Comparison of ENCODE assay signal across 7 mouse cellular contexts in the genomic region with DNA sequence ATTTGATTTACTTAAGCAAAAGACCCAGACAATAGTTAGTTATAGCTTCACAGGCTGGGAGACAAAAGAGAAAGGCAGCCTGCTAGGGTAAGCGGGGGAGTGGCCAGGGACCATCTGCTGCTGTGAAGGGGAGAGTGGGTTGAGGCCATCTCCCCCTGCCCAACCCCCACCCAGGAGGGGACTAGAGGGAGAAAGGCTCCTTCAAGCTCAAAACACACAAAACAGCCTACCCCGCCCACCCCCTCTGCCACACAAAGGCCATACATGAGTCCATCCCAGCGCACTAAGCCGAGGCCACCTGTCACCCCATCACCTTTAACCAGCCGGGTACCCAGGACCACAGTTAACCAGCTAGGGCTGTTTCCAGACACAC. TPM values are rescaled to one million over a fixed set of nuclear protein-coding genes. Genes with fewer than 3 reads are reported as not detected.
DNase-seq lines count a peak whose midpoint lies in the region; ATAC-seq and TF ChIP-seq lines count a peak whose summit lies in the region.

No protein-coding gene starts in this region.

- 0 out of 2 replicates have a peak overlapping the region, but pooled peaks have one; percentile 14 for H3K4me3 ChIP-seq in lung, postnatal 0 days (ENCODE audit: low read depth, low read length)
- H3K4me3 ChIP-seq in embryonic facial prominence, embryonic 15.5 days (replicated peaks): peak overlapping the region; percentile 28
- peak overlapping the region; percentile 51 for H3K4me3 ChIP-seq in liver, embryonic 11.5 days (ENCODE audit: low read depth, low read length)

- no peak for ATAC-seq in lung, postnatal 0 days
- no peak for ATAC-seq in embryonic facial prominence, embryonic 15.5 days (ENCODE audit: insufficient number of reproducible peaks, low FRiP score, low TSS enrichment, low read depth)
- ATAC-seq in liver, embryonic 11.5 days (replicated peaks; ENCODE audit: low FRiP score): no peak

- H3K27me3 ChIP-seq in lung, postnatal 0 days (replicated peaks; ENCODE audit: insufficient read depth, low read length): no peaks in the 10 kb centered on the region
- no peaks in the 10 kb centered on the region for H3K27me3 ChIP-seq in embryonic facial prominence, embryonic 15.5 days
- no peaks in the 10 kb centered on the region for H3K27me3 ChIP-seq in liver, embryonic 11.5 days (replicated peaks; ENCODE audit: control insufficient read depth, insufficient read depth, low read length)

- no peak for TF ChIP-seq CTCF in lung, postnatal 0 days (IDR thresholded peaks at IDR 0.05)

- H3K4me2 ChIP-seq in lung, postnatal 0 days (replicated peaks; ENCODE audit: low read depth, low read length): peak overlapping the region; percentile 46
- peak overlapping the region; percentile 15; the same call in 1 of the 2 replicates for H3K4me2 ChIP-seq in embryonic facial prominence, embryonic 15.5 days (replicated peaks)
- peak overlapping the region; percentile 89 for H3K4me2 ChIP-seq in liver, embryonic 11.5 days

- peak overlapping the region; percentile 32; the same call in 1 of the 2 replicates for H3K9ac ChIP-seq in lung, postnatal 0 days (replicated peaks; ENCODE audit: low read depth)
- no peak overlapping the region for H3K9ac ChIP-seq in embryonic facial prominence, embryonic 15.5 days
- H3K9ac ChIP-seq in liver, embryonic 11.5 days (ENCODE audit: low read depth, low read length): no peak overlapping the region; the same call in 1 of the 2 replicates

- no peaks in the 10 kb centered on the region for H3K4me1 ChIP-seq in lung, postnatal 0 days (ENCODE audit: insufficient read depth, low read depth, low read length)
- peaks cover 18% of the 10 kb centered on the region for H3K4me1 ChIP-seq in embryonic facial prominence, embryonic 15.5 days
- H3K4me1 ChIP-seq in liver, embryonic 11.5 days (replicated peaks; ENCODE audit: control insufficient read depth, insufficient read depth, low read length): peaks cover 18% of the 10 kb centered on the region

- H3K9me3 ChIP-seq in lung, postnatal 0 days (ENCODE audit: low read length): no peaks in the 10 kb centered on the region
- no peaks in the 10 kb centered on the region for H3K9me3 ChIP-seq in embryonic facial prominence, embryonic 15.5 days (replicated peaks)
- H3K9me3 ChIP-seq in liver, embryonic 11.5 days (ENCODE audit: control insufficient read depth, low read length): peaks cover 2% of the 10 kb centered on the region; the same call in 1 of the 2 replicates

- no peak for DNase-seq in lung, postnatal 0 days (ENCODE audit: low spot score)
- DNase-seq in lung, postnatal 10 days: no peak
- no peak for DNase-seq in liver, embryonic 11.5 days (ENCODE audit: low spot score)
- peak; percentile 33 to 46 for DNase-seq in thymus, postnatal 10 days (ENCODE audit: low spot score in 2 of 2)
- DNase-seq in urinary bladder, postnatal 14 days (ENCODE audit: low spot score): no peak
- DNase-seq in adrenal gland, postnatal 4 days (ENCODE audit: low spot score in 2 of 2): no peak

- WGBS in lung, postnatal 0 days: 52% methylated on average over 5 of the region's 5 CpGs
- 37% methylated on average over 5 of the region's 5 CpGs for WGBS in embryonic facial prominence, embryonic 15.5 days
- 46% methylated on average over 5 of the region's 5 CpGs for whole genome bisulfite sequencing in liver, embryonic 11.5 days

- TF ChIP-seq EP300 in lung, postnatal 0 days (IDR thresholded peaks at IDR 0.05): no peak

- peak overlapping the region; percentile 82 for H3K27ac ChIP-seq in lung, postnatal 0 days (ENCODE audit: low read length)
- H3K27ac ChIP-seq in embryonic facial prominence, embryonic 15.5 days (replicated peaks): no peak overlapping the region
- no peak overlapping the region for H3K27ac ChIP-seq in liver, embryonic 11.5 days (ENCODE audit: low read depth, low read length)

- H3K36me3 ChIP-seq in lung, postnatal 0 days (ENCODE audit: insufficient read depth, low read length): peaks cover 8% of the 10 kb centered on the region; the same call in 1 of the 2 replicates
- no peaks in the 10 kb centered on the region for H3K36me3 ChIP-seq in embryonic facial prominence, embryonic 15.5 days
- peaks cover 2% of the 10 kb centered on the region for H3K36me3 ChIP-seq in liver, embryonic 11.5 days (ENCODE audit: control insufficient read depth, insufficient read depth, low read length)

RNA-seq across cellular contexts. Expression of gene Mfng, which starts 2.3 kb away (rescaled TPM):
- polyA plus RNA-seq in lung, postnatal 0 days (2015; fragmentation: Nextera tagmentation; extraction: Ambion mirVana): 47.8 and 52.9 TPM in 2 replicates
- polyA plus RNA-seq in embryonic facial prominence, embryonic 15.5 days (2015; fragmentation: Nextera tagmentation; extraction: Ambion mirVana): 21.3 and 22.8 TPM in 2 replicates
- polyA plus RNA-seq in liver, embryonic 11.5 days (2014; fragmentation: Nextera tagmentation; extraction: Ambion mirVana): 12.4 and 19.2 TPM in 2 replicates
- total RNA-seq in adrenal gland, postnatal 4 days (2021): 10 to 100 TPM; 18.3 to 20.0 TPM

RNA-seq across cellular contexts. Expression of gene Card10, which starts 31.9 kb away (rescaled TPM):
- 7.5 and 8.3 TPM in 2 replicates for polyA plus RNA-seq in lung, postnatal 0 days (2015; fragmentation: Nextera tagmentation; extraction: Ambion mirVana)
- polyA plus RNA-seq in embryonic facial prominence, embryonic 15.5 days (2015; fragmentation: Nextera tagmentation; extraction: Ambion mirVana): 4.3 TPM in 2 replicates
- 2.3 and 2.7 TPM in 2 replicates for polyA plus RNA-seq in liver, embryonic 11.5 days (2014; fragmentation: Nextera tagmentation; extraction: Ambion mirVana)
- total RNA-seq in adrenal gland, postnatal 4 days (2021): 10 to 100 TPM; 11.8 to 14.5 TPM

RNA-seq across cellular contexts. Expression of gene Elfn2, which starts 52.4 kb away (rescaled TPM):
- polyA plus RNA-seq in lung, postnatal 0 days (2015; fragmentation: Nextera tagmentation; extraction: Ambion mirVana): 0.02 and 0.05 TPM in 2 replicates
- 0.09 and 0.21 TPM in 2 replicates for polyA plus RNA-seq in embryonic facial prominence, embryonic 15.5 days (2015; fragmentation: Nextera tagmentation; extraction: Ambion mirVana)
- not detected in 2 replicates for polyA plus RNA-seq in liver, embryonic 11.5 days (2014; fragmentation: Nextera tagmentation; extraction: Ambion mirVana)
- 1 to 10 TPM; 3.9 to 4.2 TPM for total RNA-seq in adrenal gland, postnatal 4 days (2021)

Comparison
In these comparisons a context has a peak if more than half of its experiments do, and no peak if none do; other contexts are left out.
1. DNase-seq: peak in thymus, postnatal 10 days (2 of 2); none in lung, postnatal 0 days (single experiment), lung, postnatal 10 days (single experiment), liver, embryonic 11.5 days (single experiment), urinary bladder, postnatal 14 days (single experiment) and adrenal gland, postnatal 4 days (0 of 2).
2. H3K4me2 ChIP-seq: peak in every context shown above with its lines; median percentile 89 in liver, embryonic 11.5 days; 46 in lung, postnatal 0 days; 15 in embryonic facial prominence, embryonic 15.5 days.
3. Peak in every context shown above with its lines, with median percentiles within 50 percentile points of each other: H3K4me3 ChIP-seq.